Mouse (Mus musculus): ENCODE data around the gene Dab1. TPM values are rescaled to one million over a fixed set of nuclear protein-coding genes. Genes with fewer than 3 reads are reported as not detected.
A peak's percentile ranks its signal among the peaks of the same experiment; 100 is the strongest.

Dab1 gene
- polyA plus RNA-seq (2015; fragmentation: Nextera tagmentation; extraction: Ambion mirVana) = 111 and 114 TPM in 2 replicates

- H3K4me1 ChIP-seq (replicated peaks) = peaks cover 25% of the 10 kb centered on the region
- H3K4me3 ChIP-seq (replicated peaks) = peak within 1 kb of the TSS; percentile 52
- peak within 1 kb of the TSS; percentile 64 for H3K9ac ChIP-seq (replicated peaks)
- H3K9me3 ChIP-seq = no peaks in the 10 kb centered on the region
- peaks cover 50% of the 10 kb centered on the region for H3K27me3 ChIP-seq
- under 1% methylated on average over 41 of the region's 41 CpGs for WGBS
- H3K36me3 ChIP-seq = no peaks in the 10 kb centered on the region
- ATAC-seq = peak; percentile 76
- H3K27ac ChIP-seq = peak within 1 kb of the TSS; percentile 76
- peak within 1 kb of the TSS; percentile 68 for H3K4me2 ChIP-seq (replicated peaks)
Observed at GRCm38 (mm10) chr4:103619321-103619945, at the start of gene Dab1. TSS of gene Dab1 (plus strand) at chr4:103619359.

GRCm38 (mm10) chr4:103571721-103572352 is 47.3 kb upstream of the Dab1 start:
- Histone ChIP-seq H3K9ac (replicated peaks) (no peak overlapping the region), H3K27me3 (no peaks in the 10 kb centered on the region), H3K36me3 (no peaks in the 10 kb centered on the region), H3K4me1 (replicated peaks) (no peaks in the 10 kb centered on the region), H3K27ac (no peak overlapping the region), H3K9me3 (no peaks in the 10 kb centered on the region), H3K4me2 (replicated peaks) (no peak overlapping the region), H3K4me3 (replicated peaks) (no peak overlapping the region)
- WGBS = 67% methylated on average over 4 of the region's 4 CpGs
- no peak for ATAC-seq

- Histone ChIP-seq H3K27me3 (no peaks in the 10 kb centered on the region), H3K27ac (no peak overlapping the region), H3K4me2 (replicated peaks) (no peak overlapping the region), H3K9ac (replicated peaks) (no peak overlapping the region), H3K9me3 (no peaks in the 10 kb centered on the region), H3K4me1 (replicated peaks) (no peaks in the 10 kb centered on the region), H3K36me3 (no peaks in the 10 kb centered on the region), H3K4me3 (replicated peaks) (no peak overlapping the region)
- 85% methylated on average over 2 of the region's 2 CpGs for WGBS
- ATAC-seq = no peak
Observed at GRCm38 (mm10) chr4:103575556-103575955, 43.6 kb upstream of the Dab1 start.

- H3K27me3 ChIP-seq = no peaks in the 10 kb centered on the region
- H3K4me2 ChIP-seq (replicated peaks) = no peak overlapping the region
- no peaks in the 10 kb centered on the region for H3K4me1 ChIP-seq (replicated peaks)
- H3K36me3 ChIP-seq = no peaks in the 10 kb centered on the region
- no peak overlapping the region for H3K9ac ChIP-seq (replicated peaks)
- H3K27ac ChIP-seq = no peak overlapping the region
- H3K4me3 ChIP-seq (replicated peaks) = no peak overlapping the region
- WGBS = 85% methylated on average over 6 of the region's 6 CpGs
- no peaks in the 10 kb centered on the region for H3K9me3 ChIP-seq
- no peak for ATAC-seq
Observed at GRCm38 (mm10) chr4:103576305-103576704, 42.9 kb upstream of the Dab1 start.

GRCm38 (mm10) chr4:103577111-103577815 is 41.9 kb upstream of the Dab1 start:
- Histone ChIP-seq H3K9ac (replicated peaks) (no peak overlapping the region), H3K9me3 (no peaks in the 10 kb centered on the region), H3K27me3 (no peaks in the 10 kb centered on the region), H3K36me3 (no peaks in the 10 kb centered on the region), H3K4me3 (replicated peaks) (no peak overlapping the region), H3K4me2 (replicated peaks) (no peak overlapping the region), H3K4me1 (replicated peaks) (no peaks in the 10 kb centered on the region), H3K27ac (no peak overlapping the region)
- WGBS = 78% methylated on average over 4 of the region's 4 CpGs
- ATAC-seq = no peak

DNA sequence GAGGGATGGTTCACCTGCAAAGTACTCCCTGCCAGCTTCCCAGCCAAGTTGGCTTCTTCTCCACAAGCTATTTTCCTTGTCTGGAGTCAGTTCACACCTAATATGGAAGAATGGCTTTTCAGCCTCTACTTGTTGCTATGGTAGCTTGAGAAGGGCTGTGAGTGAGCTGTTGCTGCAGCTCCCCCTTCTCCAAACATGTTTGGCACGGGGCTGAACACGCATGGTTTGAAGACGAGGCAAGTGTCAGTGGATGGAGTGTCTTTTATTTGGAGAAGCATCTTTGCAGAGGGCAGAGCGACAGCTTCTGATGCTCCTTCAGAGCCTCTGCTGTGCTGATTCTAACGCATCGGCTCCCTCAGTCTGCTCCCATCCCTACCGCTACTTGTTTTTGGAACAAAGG is 41.3 kb upstream of the Dab1 start:
- Histone ChIP-seq H3K27ac (no peak overlapping the region), H3K4me1 (replicated peaks) (no peaks in the 10 kb centered on the region), H3K4me2 (replicated peaks) (no peak overlapping the region), H3K27me3 (no peaks in the 10 kb centered on the region), H3K9ac (replicated peaks) (no peak overlapping the region), H3K36me3 (no peaks in the 10 kb centered on the region), H3K4me3 (replicated peaks) (no peak overlapping the region), H3K9me3 (no peaks in the 10 kb centered on the region)
- no peak for ATAC-seq
- WGBS = 84% methylated on average over 7 of the region's 7 CpGs

DNA sequence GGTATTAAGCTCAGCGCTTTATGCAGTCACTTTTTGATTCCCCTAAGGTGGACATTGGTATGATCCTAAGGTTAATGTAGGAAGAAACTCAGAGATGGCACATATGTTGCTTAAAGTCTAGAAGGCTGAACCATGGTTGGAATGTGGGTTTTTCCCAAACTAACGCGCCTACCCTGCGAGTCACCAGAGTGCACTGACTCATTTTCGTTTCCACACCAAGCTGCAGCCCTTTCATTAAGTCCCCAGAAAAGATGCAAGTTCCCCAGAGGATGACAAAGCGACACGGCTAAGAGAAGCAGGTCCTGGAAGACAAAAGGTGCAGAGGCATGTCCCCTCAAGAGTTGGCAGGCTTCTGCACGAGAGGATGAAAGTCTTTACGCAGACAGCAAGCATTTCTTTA is 39.1 kb upstream of the Dab1 start:
- ATAC-seq = no peak
- no peak overlapping the region for H3K9ac ChIP-seq (replicated peaks)
- WGBS = 88% methylated on average over 9 of the region's 9 CpGs
- no peak overlapping the region for H3K4me2 ChIP-seq (replicated peaks)
- H3K27ac ChIP-seq = no peak overlapping the region
- H3K36me3 ChIP-seq = no peaks in the 10 kb centered on the region
- no peak overlapping the region for H3K4me3 ChIP-seq (replicated peaks)
- H3K9me3 ChIP-seq = no peaks in the 10 kb centered on the region
- H3K4me1 ChIP-seq (replicated peaks) = no peaks in the 10 kb centered on the region
- H3K27me3 ChIP-seq = no peaks in the 10 kb centered on the region

GRCm38 (mm10) chr4:103615011-103615410 is 4.1 kb upstream of the Dab1 start:
- H3K4me2 ChIP-seq (replicated peaks) = no peak overlapping the region
- H3K27ac ChIP-seq = no peak overlapping the region
- H3K9me3 ChIP-seq = no peaks in the 10 kb centered on the region
- H3K27me3 ChIP-seq = peaks cover 26% of the 10 kb centered on the region
- H3K4me1 ChIP-seq (replicated peaks) = peaks cover 12% of the 10 kb centered on the region
- no peak overlapping the region for H3K4me3 ChIP-seq (replicated peaks)
- WGBS = 82% methylated on average over 3 of the region's 3 CpGs
- no peak for ATAC-seq
- no peak overlapping the region for H3K9ac ChIP-seq (replicated peaks)
- H3K36me3 ChIP-seq = no peaks in the 10 kb centered on the region

DNA sequence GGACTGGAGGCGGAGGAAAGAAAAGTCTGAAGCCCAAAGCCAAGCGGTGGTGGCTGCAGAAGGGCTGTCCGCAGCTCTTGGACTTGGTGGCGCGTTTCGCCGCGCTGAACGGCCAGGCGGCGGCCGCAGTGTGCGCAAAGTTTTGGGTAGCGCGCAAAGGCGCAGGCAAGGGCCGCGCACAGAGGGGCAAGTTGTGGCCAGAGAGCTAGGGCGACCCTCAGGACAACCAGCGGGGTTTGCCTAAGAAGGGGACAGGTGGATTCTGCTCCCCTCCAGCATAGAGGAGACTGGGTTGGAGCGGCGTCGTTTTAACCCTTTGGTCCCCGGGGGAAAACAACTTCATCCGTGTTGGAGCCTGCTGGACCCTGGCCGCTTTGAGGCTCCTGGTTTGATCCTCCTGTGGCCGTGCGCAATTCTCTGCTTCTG is 800 bp downstream of the Dab1 start:
- WGBS = 0% methylated on average over 28 of the region's 28 CpGs
- H3K36me3 ChIP-seq = no peaks in the 10 kb centered on the region
- no peaks in the 10 kb centered on the region for H3K9me3 ChIP-seq
- peak overlapping the region; percentile 64 for H3K9ac ChIP-seq (replicated peaks)
- peaks cover 50% of the 10 kb centered on the region for H3K27me3 ChIP-seq
- H3K4me2 ChIP-seq (replicated peaks) = peak overlapping the region; percentile 68
- H3K4me3 ChIP-seq (replicated peaks) = peak overlapping the region; percentile 52
- H3K27ac ChIP-seq = peak overlapping the region; percentile 76
- peaks cover 25% of the 10 kb centered on the region for H3K4me1 ChIP-seq (replicated peaks)
- ATAC-seq = peak; percentile 22; the same call in 1 of the 2 replicates

GRCm38 (mm10) chr4:103620590-103621155 is 1.5 kb downstream of the Dab1 start:
- H3K36me3 ChIP-seq = no peaks in the 10 kb centered on the region
- peak overlapping the region; percentile 68 for H3K4me2 ChIP-seq (replicated peaks)
- no peak for ATAC-seq
- H3K4me1 ChIP-seq (replicated peaks) = peaks cover 25% of the 10 kb centered on the region
- peak overlapping the region; percentile 52 for H3K4me3 ChIP-seq (replicated peaks)
- peak overlapping the region; percentile 64; the same call in 1 of the 2 replicates for H3K9ac ChIP-seq (replicated peaks)
- no peak overlapping the region for H3K27ac ChIP-seq
- peaks cover 50% of the 10 kb centered on the region for H3K27me3 ChIP-seq
- H3K9me3 ChIP-seq = no peaks in the 10 kb centered on the region
- WGBS = 9% methylated on average over 18 of the region's 18 CpGs

- H3K4me3 ChIP-seq (replicated peaks) = peak overlapping the region; percentile 52
- peak overlapping the region; percentile 64; the same call in 1 of the 2 replicates for H3K9ac ChIP-seq (replicated peaks)
- 22% methylated on average over 5 of the region's 5 CpGs for WGBS
- H3K27ac ChIP-seq = no peak overlapping the region
- H3K27me3 ChIP-seq = peaks cover 50% of the 10 kb centered on the region
- peak overlapping the region; percentile 68 for H3K4me2 ChIP-seq (replicated peaks)
- no peaks in the 10 kb centered on the region for H3K36me3 ChIP-seq
- ATAC-seq = no peak
- H3K4me1 ChIP-seq (replicated peaks) = peaks cover 25% of the 10 kb centered on the region
- no peaks in the 10 kb centered on the region for H3K9me3 ChIP-seq
Observed at GRCm38 (mm10) chr4:103621586-103621985, 2.4 kb downstream of the Dab1 start.

- H3K4me1 ChIP-seq (replicated peaks) = 0 out of 2 replicates have a peak, but pooled peaks cover 10% of the 10 kb centered on the region
- no peak overlapping the region for H3K27ac ChIP-seq
- H3K9me3 ChIP-seq = no peaks in the 10 kb centered on the region
- H3K9ac ChIP-seq (replicated peaks) = no peak overlapping the region
- H3K27me3 ChIP-seq = 0 out of 2 replicates have a peak, but pooled peaks cover 2% of the 10 kb centered on the region
- no peaks in the 10 kb centered on the region for H3K36me3 ChIP-seq
- ATAC-seq = no peak
- no peak overlapping the region for H3K4me2 ChIP-seq (replicated peaks)
- H3K4me3 ChIP-seq (replicated peaks) = no peak overlapping the region
- 84% methylated on average over 4 of the region's 4 CpGs for WGBS
Observed at GRCm38 (mm10) chr4:103630177-103630576, 11.0 kb downstream of the Dab1 start.
